Mouse (Mus musculus): ENCODE results near the gene Cat.

Cat gene

GRCm38 (mm10) chr2:103436534-103436933, 48.4 kb downstream of the Cat start:
- DNase-seq (ENCODE audit: low spot score) = no peak

- DNase-seq (ENCODE audit: low spot score) = no peak
These were observed 49.9 kb downstream of the Cat start for GRCm38 (mm10) chr2:103435110-103435509.

- no peak for DNase-seq (ENCODE audit: low spot score)
These were observed 52.2 kb downstream of the Cat start for GRCm38 (mm10) chr2:103432695-103433275.

GRCm38 (mm10) chr2:103430712-103431111, 54.2 kb downstream of the Cat start:
- DNase-seq (ENCODE audit: low spot score) = peak; percentile 26

GRCm38 (mm10) chr2:103428356-103428755, 56.6 kb downstream of the Cat start:
- no peak for DNase-seq (ENCODE audit: low spot score)

GRCm38 (mm10) chr2:103425456-103426063, 59.4 kb downstream of the Cat start:
- DNase-seq (ENCODE audit: low spot score) = no peak

- peak; percentile 55 for DNase-seq (ENCODE audit: low spot score)
These were observed 60.5 kb downstream of the Cat start for GRCm38 (mm10) chr2:103424349-103425026.

GRCm38 (mm10) chr2:103423884-103424283, 61.1 kb downstream of the Cat start:
- no peak for DNase-seq (ENCODE audit: low spot score)

- no peak for DNase-seq (ENCODE audit: low spot score)
These were observed 64.1 kb downstream of the Cat start for GRCm38 (mm10) chr2:103420650-103421507.

- DNase-seq (ENCODE audit: low spot score) = no peak
These were observed 69.2 kb downstream of the Cat start for GRCm38 (mm10) chr2:103415774-103416173.

- no peak for DNase-seq (ENCODE audit: low spot score)
These were observed 71.6 kb downstream of the Cat start for GRCm38 (mm10) chr2:103413381-103413780.

- DNase-seq (ENCODE audit: low spot score) = no peak
These were observed 73.1 kb downstream of the Cat start for GRCm38 (mm10) chr2:103411816-103412215.

GRCm38 (mm10) chr2:103411348-103411747, 73.6 kb downstream of the Cat start, which contains the start of gene Elf5:
Elf5 (plus strand) TSS chr2:103411688.
- DNase-seq (ENCODE audit: low spot score) = no peak

- no peak for DNase-seq (ENCODE audit: low spot score)
These were observed 78.7 kb downstream of the Cat start for GRCm38 (mm10) chr2:103406239-103406638.

Data from adipocyte (in vitro differentiated cells).